Mouse (Mus musculus): ENCODE data around the gene Itpk1.

DNA sequence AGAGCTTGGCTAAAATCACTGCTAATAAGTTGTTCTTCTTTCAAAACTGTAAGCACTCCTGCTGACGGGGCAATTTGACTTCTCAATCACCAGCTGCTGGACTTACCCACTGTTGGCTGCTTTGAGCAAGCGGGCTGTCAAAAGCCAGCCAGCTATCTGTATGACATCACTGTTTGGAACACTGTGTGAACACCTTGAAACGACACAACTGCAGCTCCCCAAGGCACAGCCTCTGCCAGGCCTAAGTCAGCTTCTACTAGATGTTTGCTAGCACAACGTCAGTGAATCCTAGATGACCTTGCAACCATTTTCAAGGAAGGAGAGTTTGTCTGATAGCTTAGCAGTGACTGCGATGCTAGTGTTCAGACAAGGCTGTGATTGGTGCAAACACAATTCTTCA, 34.4 kb upstream of the Itpk1 start:
- TF ChIP-seq EP300 (IDR thresholded peaks at IDR 0.05; ENCODE audit: insufficient read depth, low read depth, low read length) (no peak), POLR2A (IDR thresholded peaks at IDR 0.05; ENCODE audit: insufficient read depth, low read depth, low read length) (no peak)
